Mouse (Mus musculus) layer of hippocampus, adult 2 months (tissue): ENCODE measurements around the gene Gpatch8. TPM values are rescaled to one million over a fixed set of nuclear protein-coding genes. Genes with fewer than 3 reads are reported as not detected.
"Not testable (repeated sequence)": the region's sequence is repeated elsewhere in the genome, so short reads cannot be mapped to it uniquely, and the experiment has no call there.

Experiments used
- DNase-seq, 2 experiments: peaks; one replicate each; pipeline ENCODE4 v3.0.0; 2022; ENCODE audit warnings: low spot score in 2 of 2
- H3K27ac ChIP-seq: fragments of 200-600 bp; 2 replicates; pipeline ENCODE4 v1.8.1; 2022
- H3K4me3 ChIP-seq: fragments of 200-600 bp; 2 replicates; pipeline ENCODE4 v1.8.1; 2022; ENCODE audit warnings: mild to moderate bottlenecking
- CTCF ChIP-seq: fragments of 200-600 bp; conservative IDR thresholded peaks from 2 replicates; pipeline ENCODE4 v1.8.1; 2022; ENCODE audit warnings: antibody characterized with exemption, mild to moderate bottlenecking, moderate library complexity
- total RNA-seq, 2 experiments: library from RNA; stranded (reverse); gene quantifications; 2 replicates each; pipeline ENCODE4 v1.2.3; 2021

Gpatch8 gene
- total RNA-seq, 2 experiments from 2014 or later: 53.0 to 58.9 TPM

DNA sequence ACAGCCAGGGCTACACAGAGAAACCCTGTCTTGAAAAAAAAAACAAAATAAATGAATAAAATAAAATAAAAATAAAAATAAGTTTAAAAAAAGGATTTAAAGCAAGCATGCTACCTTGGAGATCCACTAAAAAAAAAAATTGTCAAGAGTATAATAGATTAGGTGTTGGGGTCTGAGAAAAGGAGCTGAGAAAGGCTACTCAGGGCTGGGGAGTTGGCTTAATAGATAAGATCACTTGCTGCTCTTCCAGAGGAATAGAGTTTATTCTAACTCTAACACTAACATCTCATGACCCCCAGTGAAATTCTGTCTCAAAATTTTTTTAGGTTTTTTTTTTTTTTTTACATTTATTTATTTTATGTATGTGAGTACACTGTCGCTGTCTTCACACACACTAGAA, 10.1 kb upstream of the Gpatch8 start:
- TF ChIP-seq CTCF: no peak
- DNase-seq: no peak
- H3K4me3 ChIP-seq: no peak overlapping the region
- no peak overlapping the region for H3K27ac ChIP-seq

DNA sequence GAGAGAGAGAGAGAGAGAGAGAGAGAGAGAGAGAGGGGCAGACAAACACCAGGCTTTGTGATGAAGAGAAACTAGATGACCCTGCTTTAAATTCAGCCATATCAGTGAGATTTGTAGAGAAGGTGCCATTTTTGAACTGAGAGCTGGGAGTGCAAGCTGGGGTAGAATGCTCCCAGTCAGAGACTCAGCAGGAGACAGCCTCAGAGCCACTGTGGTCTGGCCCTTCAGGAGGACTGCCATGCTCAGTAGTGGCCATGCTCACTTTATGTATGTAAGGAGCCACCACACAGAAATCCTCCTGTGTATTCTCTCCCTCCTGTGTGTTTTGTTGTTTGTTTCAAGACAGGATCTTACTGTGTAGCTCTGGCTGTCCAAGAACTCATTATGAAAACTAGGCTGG, 9.5 kb upstream of the Gpatch8 start:
- TF ChIP-seq CTCF: no peak
- Histone ChIP-seq H3K27ac (no peak overlapping the region), H3K4me3 (no peak overlapping the region)
- DNase-seq: no peak

- H3K4me3 ChIP-seq, H3K27ac ChIP-seq, DNase-seq: not testable (repeated sequence)
These were observed 8.9 kb upstream of the Gpatch8 start for GRCm38 (mm10) chr11:102564952-102565671.

- TF ChIP-seq CTCF: no peak
- no peak overlapping the region for H3K27ac ChIP-seq
- H3K4me3 ChIP-seq: no peak overlapping the region
- DNase-seq: no peak
These were observed 2.5 kb upstream of the Gpatch8 start for GRCm38 (mm10) chr11:102558704-102559103.

DNA sequence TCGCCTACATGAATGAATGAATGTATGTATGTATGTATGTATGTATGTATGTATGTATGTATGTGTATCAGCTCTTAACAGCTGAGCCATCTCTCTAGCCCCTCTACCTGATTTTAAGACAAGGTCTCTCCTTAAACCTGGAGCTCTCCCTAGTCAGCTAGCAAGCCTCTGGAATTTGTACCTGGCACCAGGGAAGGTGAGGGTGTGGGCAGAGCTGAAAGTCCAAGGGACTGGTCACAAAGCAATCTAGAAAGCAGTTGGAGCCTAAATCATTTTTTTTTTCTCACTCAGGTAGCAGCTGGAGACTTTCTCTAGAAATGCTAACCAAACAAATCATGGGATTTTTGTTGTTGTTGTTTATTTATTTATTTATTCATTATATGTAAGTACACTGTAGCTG, 1.2 kb upstream of the Gpatch8 start:
- DNase-seq: no peak
- no peak overlapping the region for H3K4me3 ChIP-seq
- TF ChIP-seq CTCF: no peak
- H3K27ac ChIP-seq: no peak overlapping the region

DNA sequence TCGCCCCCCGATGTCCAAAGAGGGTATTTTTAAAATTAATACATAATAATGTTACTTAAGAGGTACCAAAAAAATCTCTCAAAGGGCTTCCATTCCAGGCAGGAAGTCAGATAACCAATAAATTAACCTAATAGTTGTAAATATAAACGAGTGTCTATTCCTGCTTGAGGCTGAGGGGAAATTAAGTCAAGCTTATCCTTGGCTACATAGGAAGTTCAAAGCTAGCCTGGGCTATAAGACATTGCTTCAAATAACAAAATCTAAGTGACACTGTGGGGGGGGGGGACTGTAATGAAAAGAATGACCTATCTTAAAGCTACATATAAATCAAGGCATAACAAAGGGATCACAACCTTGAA, 503 bp upstream of the Gpatch8 start:
- Histone ChIP-seq H3K4me3 (peak overlapping the region; percentile 95), H3K27ac (peak overlapping the region; percentile 97)
- no peak for TF ChIP-seq CTCF
- DNase-seq: no peak

- no peak for TF ChIP-seq CTCF
- peak in 1 of 2 experiments; percentile 34 for DNase-seq
- H3K4me3 ChIP-seq: peak overlapping the region; percentile 95
- peak overlapping the region; percentile 97 for H3K27ac ChIP-seq
These were observed 677 bp downstream of the Gpatch8 start for GRCm38 (mm10) chr11:102555400-102556030.

DNA sequence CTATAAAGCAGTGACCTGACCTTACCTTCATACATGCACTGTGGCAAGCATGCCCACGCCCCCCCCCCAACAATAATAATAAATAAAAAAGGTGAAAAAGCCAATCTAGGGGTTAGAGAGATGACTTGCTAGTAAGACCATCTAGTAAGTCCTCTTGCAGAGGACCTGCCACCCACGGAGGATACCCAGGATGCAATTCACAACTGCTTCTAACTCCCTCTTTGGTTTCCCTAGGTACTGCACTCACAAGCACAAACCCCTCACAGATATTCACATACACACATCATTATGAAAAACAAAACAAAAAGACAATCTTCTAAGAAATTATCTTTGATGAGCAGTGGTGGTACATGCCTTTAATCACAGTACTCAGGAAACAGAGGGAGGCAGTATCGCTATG, 4.1 kb downstream of the Gpatch8 start:
- no peak for DNase-seq
- Histone ChIP-seq H3K4me3 (no peak overlapping the region), H3K27ac (no peak overlapping the region)
- TF ChIP-seq CTCF: no peak; the same call in none of the 2 replicates

GRCm38 (mm10) chr11:102551176-102551575, 5.0 kb downstream of the Gpatch8 start:
- Histone ChIP-seq H3K4me3 (no peak overlapping the region), H3K27ac (no peak overlapping the region)
- no peak for DNase-seq
- no peak for TF ChIP-seq CTCF

GRCm38 (mm10) chr11:102541471-102541870, 14.7 kb downstream of the Gpatch8 start:
- no peak for DNase-seq
- no peak for TF ChIP-seq CTCF
- H3K27ac ChIP-seq: no peak overlapping the region
- H3K4me3 ChIP-seq: no peak overlapping the region

- not testable (repeated sequence) for DNase-seq, H3K4me3 ChIP-seq, H3K27ac ChIP-seq
These were observed 15.9 kb downstream of the Gpatch8 start for GRCm38 (mm10) chr11:102540286-102540685.

DNA sequence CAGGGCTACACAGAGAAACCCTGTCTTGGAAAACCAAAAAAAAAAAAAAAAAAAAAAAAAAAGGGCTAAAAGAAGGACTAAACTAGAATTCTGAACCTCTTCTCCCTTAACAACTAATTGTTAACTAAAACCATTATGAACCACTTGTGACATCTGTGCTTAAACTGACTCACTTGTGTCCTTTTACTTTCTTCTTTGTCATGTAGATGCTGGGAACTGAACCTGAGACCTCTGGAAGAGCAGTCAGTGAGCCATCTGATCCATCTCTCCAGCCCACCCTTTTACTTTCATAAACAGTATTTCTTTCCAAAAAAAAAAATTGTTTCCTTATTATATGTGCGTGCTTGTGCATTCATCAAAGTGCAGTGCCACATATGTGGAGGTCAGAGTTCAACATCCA, 16.5 kb downstream of the Gpatch8 start:
- DNase-seq: no peak
- H3K4me3 ChIP-seq: no peak overlapping the region
- no peak for TF ChIP-seq CTCF
- H3K27ac ChIP-seq: no peak overlapping the region

GRCm38 (mm10) chr11:102536210-102536609, 20.0 kb downstream of the Gpatch8 start:
- no peak overlapping the region for H3K27ac ChIP-seq

GRCm38 (mm10) chr11:102534078-102534477, 22.1 kb downstream of the Gpatch8 start:
- no peak overlapping the region for H3K4me3 ChIP-seq
- no peak for DNase-seq
- no peak for TF ChIP-seq CTCF
- no peak overlapping the region for H3K27ac ChIP-seq

More at GRCm38 (mm10) chr11:102536210-102536609, 20.0 kb downstream of the Gpatch8 start:
- TF ChIP-seq CTCF: no peak
- no peak for DNase-seq
- no peak overlapping the region for H3K4me3 ChIP-seq
